Mouse (Mus musculus) megakaryocyte, embryonic 14.5 days (primary cell): Measurements from ENCODE around the gene Hist1h4c.

Experiments
- FLI1 ChIP-seq: IDR thresholded peaks from 2 replicates; pipeline ENCODE4 v1.6.1; 2012; ENCODE audit warnings: low read length, inconsistent platforms, mixed read lengths
- GATA1 ChIP-seq: IDR thresholded peaks from 3 replicates; pipeline ENCODE4 v1.6.1; 2012; ENCODE audit warnings: mixed read lengths, low read length, inconsistent platforms, borderline replicate concordance

DNA sequence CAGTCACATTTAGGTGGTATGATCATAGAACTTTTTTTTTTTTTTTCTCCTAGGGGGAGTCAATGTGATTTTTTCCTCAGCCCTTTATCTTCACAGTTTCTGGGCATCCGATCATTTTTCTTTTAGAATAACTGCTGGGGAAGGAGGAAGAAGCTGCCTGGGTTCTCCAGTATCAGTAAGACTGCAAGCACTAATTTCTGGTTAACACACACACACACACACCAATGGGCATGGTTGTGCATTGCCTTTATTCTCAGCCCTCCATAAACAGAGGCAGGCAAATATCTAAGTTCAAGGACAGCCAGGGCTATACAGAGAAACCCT is 15.7 kb downstream of the Hist1h4c start:
- TF ChIP-seq GATA1 (no peak), FLI1 (no peak)
